Mouse (Mus musculus) ovary, postnatal 14 days (tissue): ENCODE measurements around the gene Slc6a12.

Experiments used
- DNase-seq: peaks from one replicate; pipeline ENCODE4 v3.0.0; 2022; ENCODE audit warnings: low spot score

Slc6a12 gene

GRCm38 (mm10) chr6:121412558-121413297, 69.9 kb downstream of the Slc6a12 start:
- no peak for DNase-seq
